Mouse (Mus musculus) Patski (cell line): ENCODE results near the gene Rnf8. TPM values are rescaled to one million over a fixed set of nuclear protein-coding genes. Genes with fewer than 3 reads are reported as not detected.

ENCODE experiments used
- ATAC-seq: fragments of 100-300 bp; one replicate; pipeline ENCODE4 v1.8.0; 2021
- CTCF ChIA-PET: fragments of 350-600 bp; sonication (Branson Sonifier 250); formaldehyde crosslinking; loops from one replicate; lab custom pipeline; 2022; ENCODE audit warnings: inconsistent platforms; lab: Charles Lee
- POLR2A ChIA-PET: fragments of 350-600 bp; sonication (Branson Sonifier 250); formaldehyde crosslinking; loops from one replicate; lab custom pipeline; 2022; ENCODE audit warnings: antibody characterized with exemption, inconsistent platforms; lab: Charles Lee
- DNase-seq: peaks from one replicate; pipeline ENCODE4 v3.0.0-alpha.2; 2011; ENCODE audit warnings: low read depth, low spot score
- H3K27me3 ChIP-seq: fragments of 371-371 bp; one replicate; pipeline ENCODE4 v1.5.1; 2021
- CTCF ChIP-seq: fragments of 100-300 bp; IDR thresholded peaks from one replicate; pipeline ENCODE4 v1.5.1; 2021
- in situ Hi-C: fragments of 300-500 bp; cut with MboI; formaldehyde crosslinking; loops from 3 replicates; pipeline ENCODE4 v1.11.1; 2018; ENCODE audit warnings: low pct_unique_long_range_greater_than_20kb, mixed read lengths
- polyA plus RNA-seq: library from polyadenylated mRNA; unstranded; gene quantifications from one replicate; pipeline ENCODE4 v1.2.3, GENCODE M21; 2021

The Rnf8 gene
- polyA plus RNA-seq, 1 experiment from 2014 or later: 46.2 TPM

GRCm38 (mm10) chr17:29679038-29679767 is 64.6 kb downstream of the Rnf8 start:
- no peaks in the 10 kb centered on the region for H3K27me3 ChIP-seq
- ChIA-PET CTCF (no interaction called here), POLR2A (interaction anchor here (0.7 to 1.9 kb wide), 2 partner anchors 10 to 19 kb away, joined by 3 to 5 read pairs; no protein-coding TSS in a partner anchor)
- no peak for DNase-seq
- ATAC-seq: no peak
- no peak for TF ChIP-seq CTCF
- in situ Hi-C loops: no loop called here

DNA sequence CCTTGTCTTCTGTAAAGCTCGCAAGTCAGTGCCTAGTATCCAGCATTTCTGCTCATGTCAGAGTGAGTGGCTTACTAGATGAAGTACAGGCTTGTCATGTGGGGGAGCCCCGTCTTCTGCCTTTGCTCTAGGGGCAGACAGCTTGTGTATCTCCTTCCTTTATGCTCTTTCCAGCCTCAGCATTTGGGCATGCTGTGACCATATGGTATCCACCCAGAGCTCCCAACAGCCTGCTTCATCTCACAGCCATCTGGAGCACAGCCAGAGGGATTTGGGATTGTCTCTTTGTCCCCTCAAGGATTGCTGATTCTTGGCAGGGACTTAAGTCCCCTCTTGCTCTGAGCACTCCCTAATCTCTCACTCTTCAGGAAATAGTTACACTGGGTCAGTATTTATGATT is 65.6 kb downstream of the Rnf8 start:
- DNase-seq (no peak), ATAC-seq (no peak)
- POLR2A ChIA-PET: interaction anchor here (1.9 kb wide), 1 partner anchor 9 kb away, joined by 5 read pairs; no protein-coding TSS in a partner anchor
- H3K27me3 ChIP-seq: no peaks in the 10 kb centered on the region
- CTCF ChIA-PET: no interaction called here
- in situ Hi-C loops: no loop called here
- TF ChIP-seq CTCF: no peak

DNA sequence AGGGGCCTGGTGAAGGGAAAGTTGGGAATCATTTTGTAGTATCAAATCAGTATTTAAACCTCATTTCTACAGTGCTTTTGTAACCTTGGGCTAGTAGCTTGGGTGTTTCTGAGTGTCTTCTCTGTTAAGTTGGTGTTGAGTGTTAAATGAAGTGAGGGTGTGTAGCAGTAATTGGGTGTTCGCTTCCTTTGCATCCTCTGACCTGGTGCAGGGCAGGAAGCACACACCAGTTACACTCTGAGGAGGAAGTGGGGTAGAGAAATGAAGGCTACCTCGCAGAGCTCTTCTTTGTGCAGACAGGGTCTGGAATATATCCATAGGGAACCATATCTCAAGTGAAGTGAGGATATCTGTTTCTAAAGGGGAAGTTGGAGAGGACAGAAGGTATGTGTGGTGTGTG is 66.3 kb downstream of the Rnf8 start:
- no peaks in the 10 kb centered on the region for H3K27me3 ChIP-seq
- ChIA-PET POLR2A (interaction anchor here (1.9 kb wide), 1 partner anchor 8 kb away, joined by 5 read pairs; no protein-coding TSS in a partner anchor), CTCF (no interaction called here)
- DNase-seq (no peak), ATAC-seq (no peak)
- in situ Hi-C loops: no loop called here
- no peak for TF ChIP-seq CTCF

DNA sequence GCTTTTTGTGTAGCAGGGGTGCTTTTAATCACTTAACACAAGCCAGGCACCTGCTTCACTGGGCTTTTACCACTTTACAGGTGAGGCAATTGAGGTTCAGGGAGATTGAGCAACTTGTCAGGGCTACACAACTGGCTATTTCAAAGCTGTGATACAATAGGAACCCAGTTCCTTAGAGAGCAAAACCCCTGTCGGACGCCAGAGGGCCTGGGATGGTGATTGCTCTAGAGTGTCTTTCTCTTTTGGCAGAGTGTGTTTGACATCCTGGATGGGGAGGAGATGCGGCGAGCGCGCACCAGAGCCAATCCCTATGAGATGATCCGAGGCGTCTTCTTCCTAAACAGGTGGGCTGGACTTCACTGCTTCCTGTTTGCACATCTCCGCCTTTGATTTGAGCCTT is 67.1 kb downstream of the Rnf8 start:
- ATAC-seq: no peak
- POLR2A ChIA-PET: interaction anchor here (0.5 kb wide), 1 partner anchor 145 kb away, joined by 3 read pairs; no protein-coding TSS in a partner anchor
- in situ Hi-C loops: no loop called here

GRCm38 (mm10) chr17:29682261-29682660 is 67.7 kb downstream of the Rnf8 start:
- ChIA-PET CTCF (interaction anchor here (1.3 kb wide), 1 partner anchor 22 kb away, joined by 4 read pairs; no protein-coding TSS in a partner anchor), POLR2A (interaction anchor here (0.5 kb wide), 1 partner anchor 145 kb away, joined by 3 read pairs; no protein-coding TSS in a partner anchor)
- ATAC-seq (no peak), DNase-seq (no peak)
- in situ Hi-C loops: no loop called here
- H3K27me3 ChIP-seq: no peaks in the 10 kb centered on the region
- no peak for TF ChIP-seq CTCF

More for the DNA sequence above, 67.1 kb downstream of the Rnf8 start:
- no peaks in the 10 kb centered on the region for H3K27me3 ChIP-seq
- no peak for DNase-seq
- no peak for TF ChIP-seq CTCF
- CTCF ChIA-PET: no interaction called here

- CTCF ChIA-PET: interaction anchor here (1.3 kb wide), 1 partner anchor 21 kb away, joined by 4 read pairs; no protein-coding TSS in a partner anchor
- in situ Hi-C loops: no loop called here
- H3K27me3 ChIP-seq: no peaks in the 10 kb centered on the region
- no peak for ATAC-seq
- no peak for TF ChIP-seq CTCF
- no peak for DNase-seq
- POLR2A ChIA-PET: interaction anchor here (0.7 kb wide), 1 partner anchor 203 kb away, joined by 3 read pairs; no protein-coding TSS in a partner anchor
These were observed 68.5 kb downstream of the Rnf8 start for GRCm38 (mm10) chr17:29683127-29683526.

DNA sequence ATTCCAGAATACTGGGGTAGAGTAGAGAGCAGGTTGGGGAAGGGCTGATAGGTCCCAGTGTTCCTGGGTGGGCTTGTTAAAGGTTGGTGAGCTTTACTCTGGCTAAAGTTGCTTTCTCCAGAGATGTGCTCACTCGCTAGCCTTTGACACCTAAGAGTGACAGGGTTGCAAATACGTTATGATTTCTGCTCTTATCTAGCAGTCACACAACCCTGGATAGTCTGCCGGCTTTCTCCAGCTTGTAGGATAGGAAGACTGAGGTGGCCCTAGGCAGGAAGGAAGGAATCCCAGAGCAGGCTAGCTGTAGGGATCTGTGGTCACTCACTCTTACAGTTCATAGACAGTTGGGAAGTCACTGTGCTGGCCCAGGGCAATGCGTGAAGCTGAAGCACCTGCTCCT is 69.7 kb downstream of the Rnf8 start:
- ChIA-PET POLR2A (no interaction called here), CTCF (no interaction called here)
- ATAC-seq (no peak), DNase-seq (no peak)
- in situ Hi-C loops: no loop called here
- H3K27me3 ChIP-seq: no peaks in the 10 kb centered on the region
- no peak for TF ChIP-seq CTCF

- no peak for TF ChIP-seq CTCF
- ChIA-PET POLR2A (interaction anchor here (1.0 kb wide), 1 partner anchor 15 kb away, joined by 3 read pairs; no protein-coding TSS in a partner anchor), CTCF (interaction anchor here (0.6 to 0.9 kb wide), 3 partner anchors 9 to 30 kb away, joined by 3 read pairs; partner anchors contain the start of gene Ccdc167)
- ATAC-seq (no peak), DNase-seq (no peak)
- in situ Hi-C loops: no loop called here
- H3K27me3 ChIP-seq: no peaks in the 10 kb centered on the region
These were observed 72.2 kb downstream of the Rnf8 start for GRCm38 (mm10) chr17:29686771-29687170.

DNA sequence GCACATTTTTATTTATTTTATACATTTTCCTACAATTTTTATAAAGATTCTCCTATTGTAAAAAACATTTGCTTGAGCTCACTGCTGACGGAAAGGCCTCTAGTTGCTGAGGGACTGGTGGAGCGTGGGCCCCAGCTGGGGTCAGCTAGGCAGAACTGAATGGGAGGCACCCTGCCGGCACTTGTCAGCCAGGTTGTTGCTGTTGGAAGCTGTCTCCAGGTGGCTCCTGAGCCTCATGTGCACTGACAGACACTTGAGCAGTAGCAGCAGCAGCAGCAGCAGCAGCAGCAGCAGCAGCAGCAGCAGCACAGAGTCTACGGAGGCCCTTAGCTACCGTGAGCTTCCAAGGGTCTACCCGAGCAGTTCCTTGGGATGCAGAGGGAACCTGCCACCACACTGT is 72.8 kb downstream of the Rnf8 start:
- ATAC-seq (no peak), DNase-seq (no peak)
- H3K27me3 ChIP-seq: no peaks in the 10 kb centered on the region
- no peak for TF ChIP-seq CTCF
- POLR2A ChIA-PET: interaction anchor here (1.0 kb wide), 1 partner anchor 15 kb away, joined by 3 read pairs; no protein-coding TSS in a partner anchor
- in situ Hi-C loops: no loop called here
- CTCF ChIA-PET: interaction anchor here (0.6 to 0.8 kb wide), 2 partner anchors 9 to 16 kb away, joined by 3 read pairs; no protein-coding TSS in a partner anchor

GRCm38 (mm10) chr17:29688610-29689009 is 74.0 kb downstream of the Rnf8 start:
- ATAC-seq (no peak), DNase-seq (no peak)
- no peaks in the 10 kb centered on the region for H3K27me3 ChIP-seq
- in situ Hi-C loops: no loop called here
- no peak for TF ChIP-seq CTCF
- ChIA-PET CTCF (no interaction called here), POLR2A (interaction anchor here (1.5 kb wide), 1 partner anchor 9 kb away, joined by 5 read pairs; no protein-coding TSS in a partner anchor)

DNA sequence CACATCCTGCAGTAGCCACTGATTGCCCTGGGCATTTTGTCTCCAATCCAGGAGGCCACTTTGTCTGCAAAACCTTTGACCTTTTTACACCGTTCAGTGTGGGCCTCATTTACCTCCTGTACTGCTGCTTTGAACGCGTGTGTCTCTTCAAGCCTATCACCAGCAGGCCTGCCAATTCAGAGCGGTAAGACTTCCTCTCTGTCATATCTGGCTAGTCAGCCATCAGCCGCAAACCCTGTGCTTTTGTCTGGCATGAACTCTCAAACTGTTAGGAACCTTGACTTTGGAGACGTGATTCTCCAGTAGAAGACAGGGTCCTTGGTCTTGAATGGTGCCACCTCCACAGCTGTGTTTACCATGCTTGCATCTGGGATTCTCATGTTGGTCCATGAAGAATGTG is 75.7 kb downstream of the Rnf8 start:
- no peak for TF ChIP-seq CTCF
- POLR2A ChIA-PET: no interaction called here
- ATAC-seq (no peak), DNase-seq (no peak)
- H3K27me3 ChIP-seq: no peaks in the 10 kb centered on the region
- in situ Hi-C loops: no loop called here
- CTCF ChIA-PET: no interaction called here
